ENCODE assay signal across 8 mouse cellular contexts in genomic region chrX:106011465-106012159, GRCm38 (mm10). TPM values are rescaled to one million over a fixed set of nuclear protein-coding genes. Genes with fewer than 3 reads are reported as not detected.
DNase-seq lines count a peak whose midpoint lies in the region; ATAC-seq and TF ChIP-seq lines count a peak whose summit lies in the region.

Magt1 (minus strand) TSS chrX:106011906.

- H3K4me3 ChIP-seq in lung, postnatal 0 days (ENCODE audit: low read depth, low read length), result peak within 1 kb of the TSS; percentile 59

- H3K9me3 ChIP-seq in lung, postnatal 0 days (ENCODE audit: low read length), result no peaks in the 10 kb centered on the region

- no peak for TF ChIP-seq CTCF in lung, postnatal 0 days (IDR thresholded peaks at IDR 0.05)

- H3K27ac ChIP-seq in lung, postnatal 0 days (ENCODE audit: low read length), result peak within 1 kb of the TSS; percentile 88

- no peak for TF ChIP-seq EP300 in lung, postnatal 0 days (IDR thresholded peaks at IDR 0.05)

- H3K27me3 ChIP-seq in lung, postnatal 0 days (replicated peaks; ENCODE audit: insufficient read depth, low read length), result no peaks in the 10 kb centered on the region

- DNase-seq in MEL-GATA-1-ER (ENCODE audit: extremely low read depth, low read depth), result peak; percentile 95
- peak; percentile 70 for DNase-seq in cerebellum, adult 8-10 months
- peak; percentile 93 for DNase-seq in forelimb bud, embryonic 11.5 days (ENCODE audit: low read depth, low spot score)
- peak; percentile 89 for DNase-seq in layer of hippocampus, adult 9-11 months
- peak; percentile 96 for DNase-seq in lung, postnatal 0 days (ENCODE audit: low spot score)
- peak; percentile 57 for DNase-seq in ovary, postnatal 14 days (ENCODE audit: low spot score)
- peak; percentile 85 for DNase-seq in thymus, postnatal 14 days

- no peaks in the 10 kb centered on the region for H3K4me1 ChIP-seq in lung, postnatal 0 days (ENCODE audit: insufficient read depth, low read depth, low read length)

- WGBS in lung, postnatal 0 days, result 13% methylated on average over 43 of the region's 45 CpGs

- no peaks in the 10 kb centered on the region for H3K36me3 ChIP-seq in lung, postnatal 0 days (ENCODE audit: insufficient read depth, low read length)

- H3K4me2 ChIP-seq in lung, postnatal 0 days (replicated peaks; ENCODE audit: low read depth, low read length), result peak within 1 kb of the TSS; percentile 48

- peak; percentile 89 to 96 for ATAC-seq in hematopoietic stem cell, adult 5-6 weeks (replicated peaks in 1 of 2; ENCODE audit: insufficient read depth in 1 of 2, low FRiP score in 2 of 2, low TSS enrichment in 1 of 2, low read depth in 1 of 2, poor library complexity in 2 of 2, severe bottlenecking in 2 of 2)
- peak; percentile 97 for ATAC-seq in lung, postnatal 0 days

- peak within 1 kb of the TSS; percentile 51 for H3K9ac ChIP-seq in lung, postnatal 0 days (replicated peaks; ENCODE audit: low read depth)

RNA-seq across cellular contexts. Expression of gene Magt1, which starts in this region (rescaled TPM):
- total RNA-seq in hematopoietic stem cell, adult 5-6 weeks (2017), result 51.5 and 55.1 TPM in 2 replicates
- 27.8 and 39.2 TPM in 2 replicates for polyA plus RNA-seq in lung, postnatal 0 days (2015; fragmentation: Nextera tagmentation; extraction: Ambion mirVana)

Comparison
In these comparisons a context has a peak if more than half of its experiments do, and no peak if none do; other contexts are left out.
1. Peak in every context shown above with its lines: DNase-seq, ATAC-seq, H3K4me3 ChIP-seq and H3K27ac ChIP-seq.